Comparison of ENCODE assay signal across 35 mouse cellular contexts in the genomic region with DNA sequence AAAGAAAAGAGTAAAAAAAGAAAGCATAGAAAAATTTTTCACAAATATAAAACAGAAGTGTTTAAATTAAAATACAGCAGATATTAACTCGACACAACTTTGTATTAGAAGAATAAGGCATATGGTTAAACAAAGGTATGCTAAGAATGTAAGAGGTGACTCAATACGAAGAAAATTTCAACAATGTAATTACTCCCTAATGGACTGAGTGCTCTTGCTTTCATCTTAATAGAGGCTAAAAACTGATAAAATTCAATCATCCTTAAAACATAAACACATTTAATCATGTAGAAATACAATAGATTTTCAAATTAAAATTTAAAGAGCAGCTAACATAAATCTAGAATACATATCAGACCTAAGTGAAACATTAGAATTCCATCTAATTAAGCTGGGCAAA.
"Had no signal": no experiment of that assay in that cellular context is flagged by ENCODE, and none has a peak within 500 bp of the region (broad histone marks: within the 10 kb centered on the region; RNA-seq: fewer than 3 reads in every experiment).

No protein-coding gene starts in this region.

- H3K4me3 ChIP-seq: heart, embryonic 10.5 days; heart, embryonic 12.5 days; heart, embryonic 13.5 days; heart, embryonic 15.5 days; hindbrain, embryonic 10.5 days; hindbrain, embryonic 12.5 days; hindbrain, embryonic 13.5 days; hindbrain, embryonic 15.5 days; intestine, embryonic 15.5 days; kidney, embryonic 15.5 days; layer of hippocampus, adult 2 months; left cerebral cortex, adult 2 months had no signal

- H3K4me1 ChIP-seq: heart, embryonic 10.5 days; heart, embryonic 15.5 days; hindbrain, embryonic 10.5 days; hindbrain, embryonic 12.5 days; hindbrain, embryonic 13.5 days; hindbrain, embryonic 15.5 days; intestine, embryonic 15.5 days; kidney, embryonic 15.5 days had no signal

- H3K9ac ChIP-seq: heart, embryonic 12.5 days; heart, embryonic 13.5 days; heart, embryonic 15.5 days; hindbrain, embryonic 12.5 days; hindbrain, embryonic 13.5 days; hindbrain, embryonic 15.5 days; intestine, embryonic 15.5 days; kidney, embryonic 15.5 days had no signal

- DNase-seq: heart, postnatal 10 days; heart, postnatal 14 days; heart, postnatal 36 days; heart, postnatal 4 days; kidney, adult 11 months; kidney, adult 18-20 months; kidney, adult 2 months; kidney, adult 8-10 months; kidney, adult 9 months; kidney, postnatal 10 days; kidney, postnatal 14 days; kidney, postnatal 25 days; kidney, postnatal 36 days; kidney, postnatal 4 days; layer of hippocampus, adult 9-11 months; layer of hippocampus, postnatal 36 days had no signal

- H3K4me2 ChIP-seq: heart, embryonic 11.5 days; heart, embryonic 12.5 days; heart, embryonic 13.5 days; heart, embryonic 15.5 days; hindbrain, embryonic 12.5 days; hindbrain, embryonic 13.5 days; hindbrain, embryonic 15.5 days; intestine, embryonic 15.5 days; kidney, embryonic 15.5 days had no signal

- H3K9me3 ChIP-seq: heart, embryonic 10.5 days; heart, embryonic 15.5 days; hindbrain, embryonic 10.5 days; hindbrain, embryonic 12.5 days; hindbrain, embryonic 15.5 days; intestine, embryonic 15.5 days; kidney, embryonic 15.5 days had no signal

- H3K27me3 ChIP-seq: heart, embryonic 12.5 days; heart, embryonic 13.5 days; heart, embryonic 15.5 days; hindbrain, embryonic 12.5 days; hindbrain, embryonic 13.5 days; hindbrain, embryonic 15.5 days; intestine, embryonic 15.5 days; kidney, embryonic 15.5 days had no signal

- H3K36me3 ChIP-seq: heart, embryonic 10.5 days; heart, embryonic 12.5 days; heart, embryonic 13.5 days; heart, embryonic 15.5 days; hindbrain, embryonic 10.5 days; hindbrain, embryonic 12.5 days; hindbrain, embryonic 13.5 days; hindbrain, embryonic 15.5 days; intestine, embryonic 15.5 days; kidney, embryonic 15.5 days had no signal

- H3K27ac ChIP-seq: heart, embryonic 10.5 days; heart, embryonic 13.5 days; heart, embryonic 15.5 days; hindbrain, embryonic 10.5 days; hindbrain, embryonic 12.5 days; hindbrain, embryonic 13.5 days; hindbrain, embryonic 15.5 days; hindbrain, postnatal 0 days; intestine, embryonic 15.5 days; kidney, embryonic 15.5 days; kidney, postnatal 0 days; layer of hippocampus, adult 2 months; left cerebral cortex, adult 2 months had no signal

- ATAC-seq: hindbrain, embryonic 16.5 days; hindbrain, postnatal 0 days; inflammation-experienced regulatory T-cells, adult 6 months; intestine, embryonic 15.5 days; intestine, embryonic 16.5 days; intestine, postnatal 0 days had no signal
